Mouse (Mus musculus): ENCODE results near the gene Tpp1. TPM values are rescaled to one million over a fixed set of nuclear protein-coding genes. Genes with fewer than 3 reads are reported as not detected.

Tpp1 gene
- total and polyA plus RNA-seq, 2 experiments: 27.4 to 124 TPM

DNA sequence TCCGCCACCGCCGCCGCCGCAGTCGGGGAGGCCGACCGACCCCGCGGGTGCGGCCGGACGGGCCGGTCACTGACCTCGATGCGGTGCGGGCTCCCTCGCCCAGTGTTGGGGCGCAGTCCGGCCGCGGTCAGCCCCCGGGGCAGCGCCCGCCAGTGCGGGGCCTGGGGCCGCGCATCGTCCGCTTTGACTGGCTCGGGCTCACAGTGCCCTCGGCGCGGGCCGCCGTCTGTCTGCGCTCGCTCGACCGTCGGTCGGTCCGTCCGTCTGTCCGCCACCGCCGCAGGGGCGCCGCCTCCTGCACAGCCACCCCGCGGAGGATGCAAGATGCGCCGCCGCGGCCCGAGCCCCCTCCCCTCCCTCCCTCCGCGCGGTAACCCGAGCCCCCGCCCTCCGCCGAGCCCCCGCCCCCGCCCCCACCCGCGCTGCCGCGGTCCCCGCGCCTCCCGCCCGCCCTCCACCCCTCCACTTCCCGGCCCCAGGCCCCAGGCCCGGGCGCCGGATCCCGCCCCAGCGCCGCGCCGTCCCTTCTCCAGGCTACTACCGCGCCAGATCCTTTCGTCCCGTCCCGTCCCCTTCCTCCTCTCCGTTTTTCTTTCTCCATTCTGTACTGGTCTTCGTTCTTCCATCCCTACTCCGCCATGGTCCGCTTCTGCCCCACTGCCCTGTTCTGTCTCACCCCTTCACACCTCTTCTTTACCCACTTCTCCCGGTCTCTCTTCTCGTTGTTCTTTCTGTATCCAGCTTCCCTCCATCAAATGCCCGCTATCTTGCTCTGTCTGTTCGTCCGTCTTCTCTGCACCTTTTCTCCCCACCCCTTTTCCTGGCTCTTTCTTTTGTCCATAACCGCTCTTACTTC is 35.5 kb upstream of the Tpp1 start, which contains the start of gene Dchs1:
Gene Dchs1, minus strand, starts transcription at position 370 of the 856 bp plus-strand sequence.
- Histone ChIP-seq H3K27me3 (ENCODE audit: control insufficient read depth, insufficient read depth, low read length) (peaks cover 8% of the 10 kb centered on the region), H3K79me2 (ENCODE audit: control insufficient read depth, insufficient read depth, low read length) (no peaks in the 10 kb centered on the region), H3K9ac (ENCODE audit: low read depth, low read length) (peak within 1 kb of the TSS; percentile 64), H3K4me3 (ENCODE audit: insufficient read depth, low read depth, low read length) (peak within 1 kb of the TSS; percentile 57), H3K27ac (replicated peaks; ENCODE audit: insufficient read depth, low read depth, low read length) (0 out of 2 replicates have a peak within 1 kb of the TSS, but pooled peaks have one; percentile 13), H3K36me3 (ENCODE audit: control insufficient read depth, insufficient read depth, low read length) (no peaks in the 10 kb centered on the region), H3K4me1 (ENCODE audit: control insufficient read depth, insufficient read depth, low read length) (no peaks in the 10 kb centered on the region)
- 3% methylated on average over 73 of the region's 97 CpGs for WGBS
- TF ChIP-seq CTCF (IDR thresholded peaks at IDR 0.05; ENCODE audit: low read depth, low read length): no peak
- no peak for TF ChIP-seq POLR2A (IDR thresholded peaks at IDR 0.05; ENCODE audit: extremely low read depth, insufficient read depth, low read length)
- DNase-seq (ENCODE audit: extremely low read depth, low read depth, low spot score): no peak

DNA sequence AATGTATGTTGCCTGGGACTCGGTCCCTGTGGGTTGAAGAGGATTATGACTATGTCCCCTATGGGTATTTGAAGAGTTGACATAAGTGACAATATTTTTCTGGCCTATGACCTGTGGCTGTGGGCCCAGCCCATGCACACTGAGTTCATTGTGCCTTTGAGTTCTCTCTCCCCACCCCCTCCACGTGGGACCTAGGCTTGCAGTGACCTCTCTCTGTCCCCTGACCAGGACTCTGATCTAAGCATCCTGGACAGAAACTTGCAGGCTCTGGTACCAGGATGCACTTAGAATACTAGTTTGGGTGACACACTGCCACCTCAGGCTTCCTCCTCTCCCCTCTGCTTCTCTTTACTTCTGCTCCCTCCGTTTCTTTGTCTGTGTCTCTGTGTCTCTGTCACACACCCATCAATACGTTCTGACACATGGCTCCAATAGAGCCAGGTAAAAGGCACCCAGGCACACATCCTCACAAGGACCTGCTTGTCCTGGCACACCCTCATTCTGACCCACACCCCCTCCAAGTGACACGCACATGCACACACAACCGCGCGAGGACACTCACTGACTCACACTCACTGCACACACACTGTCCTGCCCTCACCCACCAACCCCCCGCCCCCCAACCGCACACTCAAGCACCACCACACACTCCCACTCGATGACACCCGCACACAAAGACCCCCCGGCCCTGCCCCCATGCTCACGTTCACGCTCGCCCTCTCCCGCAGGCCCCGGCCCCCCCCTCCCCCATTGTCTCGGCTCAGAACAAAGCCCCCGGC is 34.7 kb upstream of the Tpp1 start:
- no peaks in the 10 kb centered on the region for H3K79me2 ChIP-seq (ENCODE audit: control insufficient read depth, insufficient read depth, low read length)
- H3K9ac ChIP-seq (ENCODE audit: low read depth, low read length): peak overlapping the region; percentile 64
- H3K27me3 ChIP-seq (ENCODE audit: control insufficient read depth, insufficient read depth, low read length): peaks cover 8% of the 10 kb centered on the region
- WGBS: 18% methylated on average over 20 of the region's 20 CpGs
- H3K27ac ChIP-seq (replicated peaks; ENCODE audit: insufficient read depth, low read depth, low read length): no peak overlapping the region
- H3K4me3 ChIP-seq (ENCODE audit: insufficient read depth, low read depth, low read length): peak overlapping the region; percentile 56
- H3K36me3 ChIP-seq (ENCODE audit: control insufficient read depth, insufficient read depth, low read length): no peaks in the 10 kb centered on the region
- H3K4me1 ChIP-seq (ENCODE audit: control insufficient read depth, insufficient read depth, low read length): no peaks in the 10 kb centered on the region
- no peak for TF ChIP-seq CTCF (IDR thresholded peaks at IDR 0.05; ENCODE audit: low read depth, low read length)
- TF ChIP-seq POLR2A (IDR thresholded peaks at IDR 0.05; ENCODE audit: extremely low read depth, insufficient read depth, low read length): no peak
- no peak for DNase-seq (ENCODE audit: extremely low read depth, low read depth, low spot score)

DNA sequence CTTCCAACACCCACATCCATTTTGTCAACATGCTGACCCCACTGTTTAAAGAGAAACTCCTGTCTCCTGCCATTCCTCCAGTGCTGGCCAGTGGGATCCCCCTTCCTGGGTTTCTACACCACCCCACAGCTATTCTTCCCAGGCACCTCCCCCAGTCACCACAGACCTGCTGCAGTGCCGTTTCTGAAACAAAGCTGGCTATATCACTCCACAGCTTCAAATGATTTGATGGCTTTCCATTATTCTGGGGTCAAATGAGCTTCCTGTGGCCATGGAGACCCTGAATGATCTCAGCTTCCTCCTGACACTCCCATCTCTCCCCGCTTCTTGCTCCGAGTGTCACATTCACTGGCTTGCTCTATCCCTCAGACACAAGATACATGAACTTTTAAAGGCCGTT is 32.5 kb upstream of the Tpp1 start:
- Histone ChIP-seq H3K9ac (ENCODE audit: low read depth, low read length) (no peak overlapping the region), H3K27ac (replicated peaks; ENCODE audit: insufficient read depth, low read depth, low read length) (no peak overlapping the region), H3K4me3 (ENCODE audit: insufficient read depth, low read depth, low read length) (no peak overlapping the region), H3K36me3 (ENCODE audit: control insufficient read depth, insufficient read depth, low read length) (no peaks in the 10 kb centered on the region), H3K27me3 (ENCODE audit: control insufficient read depth, insufficient read depth, low read length) (peaks cover 8% of the 10 kb centered on the region), H3K79me2 (ENCODE audit: control insufficient read depth, insufficient read depth, low read length) (no peaks in the 10 kb centered on the region), H3K4me1 (ENCODE audit: control insufficient read depth, insufficient read depth, low read length) (no peaks in the 10 kb centered on the region)
- no peak for DNase-seq (ENCODE audit: extremely low read depth, low read depth, low spot score)
- TF ChIP-seq POLR2A (IDR thresholded peaks at IDR 0.05; ENCODE audit: extremely low read depth, insufficient read depth, low read length) (no peak), CTCF (IDR thresholded peaks at IDR 0.05; ENCODE audit: low read depth, low read length) (no peak)
- WGBS: 61% methylated on average over 4 of the region's 4 CpGs

DNA sequence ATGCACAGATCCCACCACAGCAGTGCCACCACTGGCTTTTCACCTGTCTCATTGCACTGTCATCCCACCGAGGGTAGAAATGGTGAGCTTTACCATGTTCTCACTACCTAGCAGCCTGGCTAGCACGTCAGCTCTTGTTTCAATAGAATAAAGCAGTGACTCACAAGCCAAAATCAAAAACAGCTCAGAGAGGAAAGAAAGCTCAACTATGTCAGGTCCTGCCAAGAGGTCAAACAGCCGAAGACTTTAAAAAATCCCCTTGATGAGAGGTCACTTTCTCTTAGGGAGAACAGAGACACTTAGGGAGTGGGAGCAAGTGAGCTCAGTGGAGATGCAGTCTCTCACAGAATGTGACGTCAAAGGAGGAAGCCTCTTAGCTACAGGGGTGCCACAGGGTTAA is 31.8 kb upstream of the Tpp1 start:
- TF ChIP-seq CTCF (IDR thresholded peaks at IDR 0.05; ENCODE audit: low read depth, low read length): no peak
- TF ChIP-seq POLR2A (IDR thresholded peaks at IDR 0.05; ENCODE audit: extremely low read depth, insufficient read depth, low read length): no peak
- no peaks in the 10 kb centered on the region for H3K36me3 ChIP-seq (ENCODE audit: control insufficient read depth, insufficient read depth, low read length)
- DNase-seq (ENCODE audit: extremely low read depth, low read depth, low spot score): no peak
- peaks cover 8% of the 10 kb centered on the region for H3K27me3 ChIP-seq (ENCODE audit: control insufficient read depth, insufficient read depth, low read length)
- H3K9ac ChIP-seq (ENCODE audit: low read depth, low read length): no peak overlapping the region
- WGBS: 63% methylated on average over 4 of the region's 4 CpGs
- H3K79me2 ChIP-seq (ENCODE audit: control insufficient read depth, insufficient read depth, low read length): no peaks in the 10 kb centered on the region
- no peak overlapping the region for H3K27ac ChIP-seq (replicated peaks; ENCODE audit: insufficient read depth, low read depth, low read length)
- no peak overlapping the region for H3K4me3 ChIP-seq (ENCODE audit: insufficient read depth, low read depth, low read length)
- H3K4me1 ChIP-seq (ENCODE audit: control insufficient read depth, insufficient read depth, low read length): no peaks in the 10 kb centered on the region; the same call in 1 of the 2 replicates

DNA sequence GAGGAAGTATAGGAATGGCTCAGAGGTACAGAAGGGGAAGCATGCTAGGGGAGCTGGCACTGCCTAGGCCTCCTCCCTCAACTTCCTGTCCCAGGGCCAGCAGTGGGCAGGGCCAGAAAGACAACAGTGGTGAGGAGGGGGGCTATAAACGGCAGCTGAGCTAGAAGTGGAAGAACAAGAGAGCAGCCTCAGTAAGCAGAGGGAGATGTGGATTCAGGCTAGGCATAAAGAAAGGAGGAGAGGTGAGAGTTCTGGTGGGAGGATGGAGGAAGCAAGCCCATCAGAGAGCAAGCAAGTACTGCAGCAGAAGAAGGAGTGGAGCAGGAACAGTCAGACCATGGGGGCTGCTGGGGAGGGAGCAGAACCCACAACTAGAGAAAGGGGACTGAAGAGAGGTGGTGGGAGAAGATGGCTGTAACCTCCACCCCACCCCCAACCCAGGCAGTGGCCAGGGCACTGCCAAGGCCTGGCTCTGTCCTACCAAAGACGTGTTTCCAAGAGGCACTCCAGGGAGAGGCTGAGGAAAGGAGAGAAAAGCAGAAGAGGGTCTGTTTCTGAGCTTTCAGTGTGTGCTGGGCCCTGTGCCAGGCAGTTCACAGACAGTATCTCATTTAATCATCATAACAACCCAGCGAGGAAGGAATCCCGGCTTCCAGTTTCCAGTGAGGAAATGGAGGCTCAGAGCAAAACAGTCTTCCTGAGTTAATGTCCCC is 26.7 kb upstream of the Tpp1 start:
- no peaks in the 10 kb centered on the region; the same call in 1 of the 2 replicates for H3K4me1 ChIP-seq (ENCODE audit: control insufficient read depth, insufficient read depth, low read length)

More for the DNA sequence above, 26.7 kb upstream of the Tpp1 start:
- H3K9ac ChIP-seq (ENCODE audit: low read depth, low read length): no peak overlapping the region
- H3K4me3 ChIP-seq (ENCODE audit: insufficient read depth, low read depth, low read length): no peak overlapping the region
- H3K27ac ChIP-seq (replicated peaks; ENCODE audit: insufficient read depth, low read depth, low read length): peak overlapping the region; percentile 52
- no peaks in the 10 kb centered on the region for H3K79me2 ChIP-seq (ENCODE audit: control insufficient read depth, insufficient read depth, low read length)
- no peak for DNase-seq (ENCODE audit: extremely low read depth, low read depth, low spot score)
- no peaks in the 10 kb centered on the region for H3K27me3 ChIP-seq (ENCODE audit: control insufficient read depth, insufficient read depth, low read length)
- H3K36me3 ChIP-seq (ENCODE audit: control insufficient read depth, insufficient read depth, low read length): no peaks in the 10 kb centered on the region
- no peak for TF ChIP-seq POLR2A (IDR thresholded peaks at IDR 0.05; ENCODE audit: extremely low read depth, insufficient read depth, low read length)
- TF ChIP-seq CTCF (IDR thresholded peaks at IDR 0.05; ENCODE audit: low read depth, low read length): no peak
- WGBS: 44% methylated on average over 4 of the region's 4 CpGs

All from liver, adult 2 months (tissue).